In the genomic region with DNA sequence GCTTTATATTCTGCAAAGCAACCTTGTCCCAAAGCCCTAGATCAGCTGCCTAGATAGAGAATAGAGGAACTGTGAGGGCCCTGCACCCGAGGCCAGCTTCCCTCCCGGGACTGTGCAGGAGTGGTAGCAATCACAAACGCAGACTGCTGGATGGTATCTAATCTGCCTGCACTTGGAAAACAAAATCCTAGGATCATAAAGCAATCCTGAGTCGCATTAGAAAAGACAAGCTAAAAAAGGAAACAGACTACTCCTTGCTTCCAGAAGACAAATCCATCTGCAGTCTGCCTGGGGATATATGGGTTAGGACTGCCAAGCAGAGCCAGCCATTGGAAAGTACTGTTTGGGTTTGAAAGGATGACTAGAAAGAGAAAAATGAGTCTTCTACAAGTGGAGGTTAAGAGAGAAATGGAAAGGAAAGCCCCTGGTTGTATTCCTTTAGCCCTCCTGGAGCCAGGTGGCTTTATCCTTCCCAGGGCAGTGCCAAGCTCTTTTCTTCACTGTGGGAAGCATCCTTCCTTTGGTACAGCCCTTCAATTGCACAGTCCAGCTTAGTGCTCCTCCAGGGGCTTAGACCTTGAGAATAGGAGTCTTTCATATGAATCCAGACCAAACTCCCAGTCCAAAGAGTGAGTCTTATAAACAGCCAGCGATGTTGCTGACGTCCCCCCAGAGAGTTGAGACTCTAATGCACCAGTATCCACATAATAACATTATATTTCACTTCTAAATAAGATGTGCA, we compare ENCODE assay signal across 11 mouse cellular contexts.
DNase-seq lines count a peak whose midpoint lies in the region; ATAC-seq and TF ChIP-seq lines count a peak whose summit lies in the region.
"Had no signal": no experiment of that assay in that cellular context is flagged by ENCODE, and none has a peak within 500 bp of the region (broad histone marks: within the 10 kb centered on the region; RNA-seq: fewer than 3 reads in every experiment).

No protein-coding gene starts in this region.

- ATAC-seq in forebrain, embryonic 13.5 days, result 0 out of 2 replicates have a peak, but pooled peaks have one; percentile 10
- no peak for ATAC-seq in forebrain, embryonic 14.5 days
- peak; percentile 29; the same call in 1 of the 2 replicates for ATAC-seq in hindbrain, embryonic 14.5 days (ENCODE audit: low FRiP score)
- ATAC-seq in hindbrain, postnatal 0 days, result no peak
- ATAC-seq: liver, postnatal 0 days had no signal

- H3K4me3 ChIP-seq in forebrain, embryonic 13.5 days, result no peak overlapping the region
- no peak overlapping the region for H3K4me3 ChIP-seq in forebrain, embryonic 14.5 days (ENCODE audit: low read depth, low read length)
- H3K4me3 ChIP-seq in hindbrain, embryonic 14.5 days (replicated peaks; ENCODE audit: low read length), result no peak overlapping the region
- H3K4me3 ChIP-seq in hindbrain, postnatal 0 days (ENCODE audit: low read length), result no peak overlapping the region

- TF ChIP-seq CTCF in hindbrain, postnatal 0 days (IDR thresholded peaks at IDR 0.05; ENCODE audit: low read depth), result no peak

- H3K9ac ChIP-seq in forebrain, embryonic 13.5 days, result no peak overlapping the region
- no peak overlapping the region for H3K9ac ChIP-seq in forebrain, embryonic 14.5 days (ENCODE audit: low read length)
- H3K9ac ChIP-seq in hindbrain, embryonic 14.5 days, result no peak overlapping the region
- no peak overlapping the region for H3K9ac ChIP-seq in hindbrain, postnatal 0 days (replicated peaks; ENCODE audit: low read length)
- H3K9ac ChIP-seq: liver, postnatal 0 days had no signal

- H3K36me3 ChIP-seq in forebrain, embryonic 13.5 days (ENCODE audit: poor library complexity, severe bottlenecking), result no peaks in the 10 kb centered on the region
- H3K36me3 ChIP-seq in forebrain, embryonic 14.5 days (ENCODE audit: control insufficient read depth, insufficient read depth, low read length), result no peaks in the 10 kb centered on the region
- H3K36me3 ChIP-seq in hindbrain, embryonic 14.5 days (replicated peaks; ENCODE audit: control insufficient read depth, insufficient read depth), result no peaks in the 10 kb centered on the region
- H3K36me3 ChIP-seq in hindbrain, postnatal 0 days (ENCODE audit: insufficient read depth, low read length), result no peaks in the 10 kb centered on the region

- WGBS in forebrain, embryonic 13.5 days, result 75% methylated on average over 6 of the region's 6 CpGs
- WGBS in forebrain, embryonic 14.5 days, result 69% methylated on average over 6 of the region's 6 CpGs
- 71% methylated on average over 6 of the region's 6 CpGs for WGBS in hindbrain, embryonic 14.5 days
- 62% methylated on average over 6 of the region's 6 CpGs for WGBS in hindbrain, postnatal 0 days

- no peaks in the 10 kb centered on the region for H3K9me3 ChIP-seq in forebrain, embryonic 13.5 days (replicated peaks)
- no peaks in the 10 kb centered on the region for H3K9me3 ChIP-seq in forebrain, embryonic 14.5 days (replicated peaks; ENCODE audit: control insufficient read depth, low read length)
- no peaks in the 10 kb centered on the region for H3K9me3 ChIP-seq in hindbrain, embryonic 14.5 days (ENCODE audit: control insufficient read depth, low read length)
- no peaks in the 10 kb centered on the region for H3K9me3 ChIP-seq in hindbrain, postnatal 0 days (ENCODE audit: low read length)

- H3K4me1 ChIP-seq in forebrain, embryonic 13.5 days, result no peaks in the 10 kb centered on the region
- no peaks in the 10 kb centered on the region for H3K4me1 ChIP-seq in forebrain, embryonic 14.5 days (ENCODE audit: control insufficient read depth, insufficient read depth, low read length)
- no peaks in the 10 kb centered on the region; the same call in none of the 2 replicates for H3K4me1 ChIP-seq in hindbrain, embryonic 14.5 days (replicated peaks; ENCODE audit: control insufficient read depth, insufficient read depth, low read length)
- H3K4me1 ChIP-seq in hindbrain, postnatal 0 days (ENCODE audit: insufficient read depth, low read length), result no peaks in the 10 kb centered on the region

- no peak for DNase-seq in forebrain, embryonic 14.5 days (ENCODE audit: low spot score)
- no peak for DNase-seq in hindbrain, embryonic 14.5 days (ENCODE audit: low spot score)
- DNase-seq in hindbrain, postnatal 0 days (ENCODE audit: low spot score), result no peak
- peak; percentile 16 for DNase-seq in ovary, adult 18-20 months (ENCODE audit: low spot score)
- no peak for DNase-seq in ovary, postnatal 14 days (ENCODE audit: low spot score)
- no peak for DNase-seq in adrenal gland, adult 2 months
- no peak for DNase-seq in right cerebral cortex, postnatal 4 days
- DNase-seq: embryo, embryonic 11 days; kidney, adult 8-10 months; liver, postnatal 0 days had no signal

- H3K27me3 ChIP-seq in forebrain, embryonic 13.5 days, result no peaks in the 10 kb centered on the region
- no peaks in the 10 kb centered on the region for H3K27me3 ChIP-seq in forebrain, embryonic 14.5 days (replicated peaks; ENCODE audit: control insufficient read depth, insufficient read depth, low read length)
- H3K27me3 ChIP-seq in hindbrain, embryonic 14.5 days (ENCODE audit: control insufficient read depth, insufficient read depth, low read length), result no peaks in the 10 kb centered on the region
- no peaks in the 10 kb centered on the region for H3K27me3 ChIP-seq in hindbrain, postnatal 0 days (ENCODE audit: insufficient read depth, low read length)

- no peak overlapping the region for H3K27ac ChIP-seq in forebrain, embryonic 13.5 days
- no peak overlapping the region for H3K27ac ChIP-seq in forebrain, embryonic 14.5 days (ENCODE audit: low read depth, low read length)
- H3K27ac ChIP-seq in hindbrain, embryonic 14.5 days, result no peak overlapping the region
- H3K27ac ChIP-seq in hindbrain, postnatal 0 days, result no peak overlapping the region

- no peak overlapping the region for H3K4me2 ChIP-seq in forebrain, embryonic 13.5 days
- no peak overlapping the region for H3K4me2 ChIP-seq in forebrain, embryonic 14.5 days (ENCODE audit: low read length)
- no peak overlapping the region for H3K4me2 ChIP-seq in hindbrain, embryonic 14.5 days (replicated peaks)
- H3K4me2 ChIP-seq in hindbrain, postnatal 0 days (ENCODE audit: low read depth, low read length), result no peak overlapping the region

Comparison
In these comparisons a context has a peak if more than half of its experiments do, and no peak if none do; other contexts are left out.
1. ATAC-seq: peak in forebrain, embryonic 13.5 days (single experiment) and hindbrain, embryonic 14.5 days (single experiment); none in forebrain, embryonic 14.5 days (single experiment) and hindbrain, postnatal 0 days (single experiment).